Mouse (Mus musculus): ENCODE measurements around the gene Hspa12b. TPM values are rescaled to one million over a fixed set of nuclear protein-coding genes. Genes with fewer than 3 reads are reported as not detected.
A peak's percentile ranks its signal among the peaks of the same experiment; 100 is the strongest.

The Hspa12b gene
- total RNA-seq, 1 experiment from 2014 or later, result 23.3 TPM

GRCm38 (mm10) chr2:131148353-131149253, 21.5 kb downstream of the Hspa12b start:
- peak; percentile 49 for DNase-seq

DNA sequence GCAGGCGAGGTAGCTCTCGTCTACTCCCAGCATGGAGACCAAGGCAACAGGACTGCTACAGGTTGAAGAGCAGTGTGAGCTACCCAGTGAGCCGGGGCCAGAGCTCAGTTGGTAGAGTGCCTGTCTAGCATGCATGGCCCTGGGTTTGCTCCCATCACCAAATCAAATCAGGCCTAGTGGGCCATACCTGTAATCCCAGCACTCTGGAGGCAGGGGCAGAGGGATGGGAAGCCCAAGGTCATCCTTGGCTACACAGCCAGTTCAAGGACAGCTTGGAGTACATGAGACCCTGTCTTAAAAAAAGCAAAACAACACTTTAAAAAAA, 22.1 kb downstream of the Hspa12b start:
- no peak for DNase-seq

- DNase-seq, result no peak
Measured at GRCm38 (mm10) chr2:131152166-131152730, 25.2 kb downstream of the Hspa12b start.

- no peak for DNase-seq
Measured at GRCm38 (mm10) chr2:131154036-131154435, 27.0 kb downstream of the Hspa12b start.

- DNase-seq, result no peak
Measured at GRCm38 (mm10) chr2:131156987-131157386, 29.9 kb downstream of the Hspa12b start.

DNA sequence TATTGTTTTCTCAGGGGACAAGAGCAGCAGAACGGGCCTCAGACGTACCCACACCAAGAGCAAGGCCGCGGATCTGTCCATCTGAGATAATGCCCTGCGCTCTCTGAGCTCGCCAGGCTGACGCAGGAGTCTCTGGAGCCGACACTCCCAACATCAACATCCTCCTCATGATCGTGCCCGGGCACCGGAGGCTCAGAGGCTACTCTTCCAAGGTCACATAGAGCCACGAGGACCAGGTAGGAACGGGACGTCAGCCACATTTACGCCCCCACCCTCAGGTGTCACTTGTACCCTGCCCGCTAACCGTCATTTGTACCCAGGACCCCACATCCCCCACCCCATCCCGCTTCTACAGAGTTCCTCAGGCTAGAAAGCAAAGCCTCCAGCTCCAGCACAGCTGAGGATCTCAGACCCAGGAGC, 32.4 kb downstream of the Hspa12b start:
- peak; percentile 57 for DNase-seq

GRCm38 (mm10) chr2:131159938-131160581, 33.0 kb downstream of the Hspa12b start, which contains the start of gene 1700037H04Rik:
Gene 1700037H04Rik (minus strand): TSS chr2:131160081.
- peak; percentile 98 for DNase-seq

DNA sequence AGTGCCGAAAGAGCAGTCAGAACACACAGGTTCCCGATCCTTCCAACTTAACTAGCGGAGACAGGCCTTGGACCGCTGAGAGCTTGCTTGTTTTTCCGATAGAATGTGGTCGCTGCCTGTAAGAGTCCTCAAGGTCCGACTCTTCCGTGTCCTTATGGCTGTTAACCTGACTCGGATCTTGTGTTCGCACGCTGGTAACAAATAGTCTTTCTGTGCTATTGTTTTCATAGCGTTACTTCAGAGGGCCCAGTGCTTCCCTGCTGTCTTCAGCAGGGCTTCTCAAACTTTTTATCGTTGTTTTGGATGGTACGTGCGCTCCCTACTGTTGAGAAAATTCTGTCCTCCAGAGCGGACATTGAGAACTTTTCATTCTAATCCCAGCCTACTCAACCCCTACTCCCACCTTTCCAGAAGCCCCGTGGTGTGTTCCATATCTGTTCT, 33.6 kb downstream of the Hspa12b start:
- DNase-seq, result no peak

DNA sequence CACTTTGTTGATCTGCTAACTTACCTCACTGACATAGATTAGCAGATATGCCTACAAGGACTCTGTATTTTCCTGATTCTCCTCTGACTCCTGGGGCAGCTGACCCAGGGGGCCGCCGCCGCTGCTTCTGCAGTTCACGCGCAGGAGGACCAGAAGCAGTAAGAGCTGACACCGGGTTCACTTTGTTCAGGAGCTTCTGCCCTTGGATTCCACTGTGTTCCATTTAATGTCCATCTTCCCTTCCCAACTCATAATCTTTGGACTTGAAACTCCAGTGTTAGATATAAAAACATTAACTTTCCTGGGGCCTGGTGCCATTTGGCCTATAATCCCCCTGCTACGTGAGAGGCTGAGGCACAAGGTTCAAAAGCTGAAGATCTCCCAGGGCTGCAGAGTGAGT, 36.8 kb downstream of the Hspa12b start:
- DNase-seq, result no peak

DNA sequence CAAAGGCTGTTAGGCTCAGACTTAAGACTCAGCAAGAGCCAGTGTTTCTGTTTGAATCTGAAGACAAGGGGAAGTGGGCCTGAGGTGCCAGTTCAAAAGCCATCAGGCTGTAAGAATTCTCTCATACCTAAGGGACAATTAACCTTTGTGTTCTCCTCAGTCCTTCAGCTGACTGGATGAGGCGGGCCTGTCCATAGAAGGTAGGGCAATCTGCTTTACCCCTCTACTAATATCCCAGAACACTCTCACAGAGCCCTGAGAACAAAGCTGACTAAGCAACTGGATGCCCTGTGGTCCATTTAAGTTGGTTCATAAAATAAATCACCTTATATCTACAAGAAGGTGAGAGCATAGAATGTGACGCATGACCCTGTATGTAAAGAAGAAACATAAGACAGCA, 39.1 kb downstream of the Hspa12b start:
- DNase-seq, result no peak

- DNase-seq, result no peak
Measured at GRCm38 (mm10) chr2:131167984-131168383, 40.9 kb downstream of the Hspa12b start.

GRCm38 (mm10) chr2:131168914-131169313, 41.8 kb downstream of the Hspa12b start:
- no peak for DNase-seq

GRCm38 (mm10) chr2:131170936-131171335, 43.9 kb downstream of the Hspa12b start:
- DNase-seq, result no peak

DNA sequence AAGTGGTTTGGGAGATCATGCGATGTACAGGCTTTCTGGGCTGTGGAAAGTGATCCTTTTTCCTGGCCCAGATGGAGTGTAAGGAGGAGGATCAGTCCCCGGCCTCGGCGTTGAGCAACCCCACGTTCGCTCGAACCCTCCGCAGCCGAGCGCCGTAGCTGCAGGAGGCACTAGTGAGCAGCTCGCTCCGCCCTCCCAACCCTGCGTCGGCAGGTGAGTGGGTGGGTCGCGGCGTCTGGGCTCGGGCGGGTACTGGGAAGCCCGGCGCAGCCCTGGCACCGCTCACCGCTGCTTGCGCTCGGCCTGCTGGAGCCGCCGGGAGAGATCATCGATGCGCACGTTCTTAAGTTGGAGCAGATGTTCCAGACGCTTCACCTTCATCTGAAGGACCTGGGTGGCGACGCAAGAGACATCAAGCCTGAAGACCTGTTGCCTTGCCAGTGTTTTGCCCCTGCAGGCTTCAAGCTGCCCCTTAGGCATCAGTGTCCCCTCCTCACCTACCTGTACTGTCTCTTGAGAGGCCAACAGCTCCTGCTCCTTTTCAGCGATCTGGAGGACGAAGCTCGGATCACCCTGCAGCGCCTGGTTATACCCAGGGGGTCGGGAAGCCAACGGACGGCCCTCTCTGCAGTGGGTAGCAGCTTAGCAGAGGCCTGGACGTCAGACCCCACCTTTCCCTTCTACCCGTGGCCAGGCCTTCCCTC, 44.5 kb downstream of the Hspa12b start:
- peak; percentile 84 for DNase-seq

- no peak for DNase-seq
Measured at GRCm38 (mm10) chr2:131172322-131172721, 45.2 kb downstream of the Hspa12b start.

DNA sequence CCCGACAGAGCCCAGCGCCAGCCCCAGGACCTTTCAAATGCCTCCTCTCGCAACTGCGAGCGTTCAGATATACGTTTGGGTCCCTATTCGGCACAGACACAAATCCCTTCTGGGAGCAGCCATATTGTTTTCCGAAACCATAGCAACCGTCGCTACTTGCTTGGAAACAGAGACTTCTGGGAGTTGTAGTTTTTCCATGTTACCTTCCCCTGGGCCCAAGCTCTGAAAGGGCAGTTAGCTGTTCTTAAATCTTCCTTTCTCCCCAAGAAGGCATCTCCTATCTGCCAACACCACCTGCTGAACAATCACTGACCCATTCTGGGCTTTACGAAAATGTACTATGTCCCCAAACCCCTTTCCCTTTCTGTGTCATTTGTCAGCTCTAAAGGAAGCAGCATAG, 47.6 kb downstream of the Hspa12b start:
- DNase-seq, result peak; percentile 70

- DNase-seq, result no peak
Measured at GRCm38 (mm10) chr2:131175286-131175944, 48.3 kb downstream of the Hspa12b start.

GRCm38 (mm10) chr2:131175945-131176309, 48.8 kb downstream of the Hspa12b start:
- no peak for DNase-seq

DNA sequence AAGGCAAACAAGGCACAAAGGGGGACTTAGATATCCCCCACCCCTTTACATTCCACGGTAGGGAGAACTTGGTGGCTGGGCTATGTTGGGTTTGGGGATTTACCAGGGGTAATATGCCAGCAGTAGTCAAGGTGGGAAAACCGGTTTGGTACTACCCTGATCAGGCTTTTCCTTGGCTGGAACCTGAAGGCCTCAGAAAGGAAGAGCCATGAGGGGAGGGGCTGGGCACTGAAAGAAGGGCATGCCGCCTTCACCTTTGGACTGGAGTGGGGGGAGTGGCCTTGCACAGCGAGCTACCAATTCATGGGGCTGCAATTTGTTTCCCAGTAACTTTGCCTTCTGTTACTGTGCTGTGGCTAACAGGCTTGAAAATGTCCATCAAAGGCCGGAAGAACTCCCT, 49.4 kb downstream of the Hspa12b start:
- DNase-seq, result peak; percentile 43

DNA sequence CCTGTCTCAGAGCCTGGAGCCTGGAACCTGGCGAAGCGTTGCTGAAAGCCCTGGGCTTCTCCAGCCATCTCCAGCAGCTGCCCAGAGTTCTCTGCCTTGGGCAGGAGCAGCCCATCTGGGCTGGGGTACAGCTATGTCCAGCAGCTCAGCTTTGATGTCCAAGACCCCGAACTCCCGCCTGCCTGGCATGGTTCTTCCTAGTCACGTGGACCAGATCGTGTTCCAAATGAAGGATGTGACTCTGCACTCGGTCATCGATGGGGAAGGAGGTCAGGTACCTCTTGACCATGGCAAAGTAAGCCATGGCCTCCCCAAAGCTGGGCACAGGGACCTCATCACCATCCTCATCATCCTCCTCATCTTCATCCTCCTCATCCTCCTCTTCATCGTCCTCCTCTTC, 50.9 kb downstream of the Hspa12b start:
- DNase-seq, result no peak

GRCm38 (mm10) chr2:131178828-131179245, 51.8 kb downstream of the Hspa12b start:
- DNase-seq, result peak; percentile 41

Measured in adrenal gland, postnatal 14 days (tissue).